Mouse (Mus musculus) liver, postnatal 0 days (tissue): ENCODE data around the gene Rgs8.

ENCODE experiments used
- CTCF ChIP-seq: sonication (generic); IDR thresholded peaks from 2 replicates; pipeline ENCODE4 v1.5.1; 2016; ENCODE audit warnings: antibody characterized with exemption, low read depth
- EP300 ChIP-seq: IDR thresholded peaks from 2 replicates; pipeline ENCODE4 v1.6.1; 2016; ENCODE audit warnings: antibody characterized with exemption, low read depth, mild to moderate bottlenecking

DNA sequence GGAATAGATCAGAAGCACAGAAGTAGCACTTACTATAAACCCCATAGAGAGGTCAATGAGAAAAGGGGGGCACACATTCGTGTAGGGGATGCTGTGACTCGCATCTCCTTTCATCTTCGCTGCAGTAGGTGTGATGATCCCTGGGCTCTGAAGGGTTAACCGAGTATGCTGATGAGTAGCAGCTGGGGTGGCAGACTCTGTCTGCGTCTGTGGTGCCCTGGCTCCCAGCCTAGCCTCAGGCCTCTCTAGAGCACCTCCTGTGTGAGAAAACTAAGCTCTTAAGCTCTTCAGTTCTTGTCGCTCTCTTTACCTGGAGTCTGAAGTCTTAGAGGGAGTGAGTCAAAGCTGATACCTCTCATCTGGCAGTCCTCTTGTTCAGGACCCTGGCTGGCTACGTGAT, 51.3 kb downstream of the Rgs8 start:
- TF ChIP-seq CTCF (no peak), EP300 (no peak)
